Mouse (Mus musculus): Measurements from ENCODE around the gene Elf4. TPM values are rescaled to one million over a fixed set of nuclear protein-coding genes. Genes with fewer than 3 reads are reported as not detected.
A peak's percentile ranks its signal among the peaks of the same experiment; 100 is the strongest.

The Elf4 gene
- polyA plus RNA-seq, 1 experiment from 2014 or later = 10.3 TPM

DNA sequence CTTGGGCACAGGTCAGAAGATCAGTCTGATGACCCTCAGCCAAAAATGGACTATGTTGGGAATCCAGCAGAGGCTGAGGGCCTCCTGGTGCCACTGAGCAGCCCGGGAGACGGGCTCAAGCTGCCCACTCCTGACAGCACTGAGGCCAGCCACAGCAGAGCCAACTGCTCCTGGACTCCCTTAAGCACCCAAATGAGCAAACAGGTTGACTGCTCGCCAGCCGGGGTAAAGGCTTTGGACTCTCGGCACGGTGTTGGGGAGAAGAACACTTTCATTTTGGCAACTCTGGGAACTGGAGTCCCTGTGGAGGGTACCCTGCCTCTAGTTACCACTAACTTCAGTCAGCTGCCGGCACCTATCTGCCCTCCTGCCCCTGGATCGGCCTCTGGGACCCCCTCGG is 95.1 kb downstream of the Elf4 start:
- Histone ChIP-seq H3K4me1 (peaks cover 9% of the 10 kb centered on the region; the same call in 1 of the 2 replicates), H3K27ac (replicated peaks) (no peak overlapping the region), H3K4me3 (no peak overlapping the region), H3K27me3 (replicated peaks) (peaks cover 11% of the 10 kb centered on the region; the same call in 1 of the 2 replicates), H3K9ac (no peak overlapping the region), H3K36me3 (peaks cover 47% of the 10 kb centered on the region), H3K4me2 (no peak overlapping the region), H3K9me3 (no peaks in the 10 kb centered on the region)
- ATAC-seq (ENCODE audit: extremely low read depth, insufficient number of reproducible peaks, low FRiP score, low TSS enrichment) = no peak
- 82% methylated on average over 9 of the region's 9 CpGs for WGBS

DNA sequence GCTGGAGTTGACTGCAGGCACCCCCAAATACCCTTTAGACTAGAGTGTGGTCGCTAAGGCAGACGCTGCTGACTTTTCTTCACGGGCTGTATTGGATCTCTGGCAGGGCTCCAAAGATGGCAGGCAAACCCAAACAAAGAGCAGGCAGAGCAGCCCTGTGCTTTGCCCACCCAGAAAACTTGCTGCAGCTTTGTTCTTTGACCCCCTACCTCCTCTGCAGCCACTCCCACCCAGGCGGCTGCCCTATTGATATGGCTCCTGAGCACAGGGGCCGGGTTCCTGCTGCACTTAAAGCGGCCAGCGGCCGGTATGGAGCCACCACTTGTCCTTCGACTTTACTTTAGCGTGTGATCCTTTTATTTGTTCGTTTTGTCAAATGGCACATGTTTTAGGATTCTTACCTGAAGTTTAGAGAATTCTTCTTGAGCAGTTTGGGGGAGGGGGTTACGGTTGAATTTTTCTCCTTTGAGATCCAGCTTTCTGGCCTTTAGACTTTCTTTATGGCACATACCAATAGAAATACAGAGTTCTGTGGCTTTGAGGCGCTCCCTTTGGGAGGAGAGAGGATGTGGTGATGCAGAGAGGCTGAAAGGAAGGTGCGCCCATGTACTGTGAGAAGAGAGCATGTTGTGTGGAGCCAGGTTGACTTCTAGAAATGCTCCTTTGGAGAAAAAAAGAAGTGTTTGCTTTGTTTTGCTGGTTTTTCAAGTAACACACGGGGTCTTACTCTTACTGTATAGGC is 96.9 kb downstream of the Elf4 start:
- peaks cover 11% of the 10 kb centered on the region; the same call in 1 of the 2 replicates for H3K27me3 ChIP-seq (replicated peaks)
- H3K4me2 ChIP-seq = 0 out of 2 replicates have a peak overlapping the region, but pooled peaks have one; percentile 6
- H3K9me3 ChIP-seq = no peaks in the 10 kb centered on the region
- no peak overlapping the region for H3K4me3 ChIP-seq
- peaks cover 9% of the 10 kb centered on the region; the same call in 1 of the 2 replicates for H3K4me1 ChIP-seq
- no peak overlapping the region for H3K9ac ChIP-seq
- H3K27ac ChIP-seq (replicated peaks) = no peak overlapping the region
- ATAC-seq (ENCODE audit: extremely low read depth, insufficient number of reproducible peaks, low FRiP score, low TSS enrichment) = no peak
- 41% methylated on average over 15 of the region's 15 CpGs for WGBS
- H3K36me3 ChIP-seq = peaks cover 36% of the 10 kb centered on the region

Other genes starting within 250 kb of the Elf4 start
- 9.7 and 9.8 TPM in 2 replicates for gene Utp14a, start 206.3 kb downstream of the Elf4 start, polyA plus RNA-seq (2015; fragmentation: Nextera tagmentation; extraction: Ambion mirVana)
- gene Bcorl1, start 121.8 kb downstream of the Elf4 start, polyA plus RNA-seq (2015; fragmentation: Nextera tagmentation; extraction: Ambion mirVana) = 3.8 and 4.1 TPM in 2 replicates
- gene Aifm1, start 50.4 kb upstream of the Elf4 start, polyA plus RNA-seq (2015; fragmentation: Nextera tagmentation; extraction: Ambion mirVana) = 92.6 and 98.1 TPM in 2 replicates
- gene Rab33a, start 56.2 kb upstream of the Elf4 start, polyA plus RNA-seq (2015; fragmentation: Nextera tagmentation; extraction: Ambion mirVana) = 6.4 and 7.1 TPM in 2 replicates
- 5.0 TPM in 2 replicates for gene Zfp280c, start 131.4 kb upstream of the Elf4 start, polyA plus RNA-seq (2015; fragmentation: Nextera tagmentation; extraction: Ambion mirVana)
- gene Slc25a14, start 160.3 kb upstream of the Elf4 start, polyA plus RNA-seq (2015; fragmentation: Nextera tagmentation; extraction: Ambion mirVana) = 8.4 and 9.0 TPM in 2 replicates
- not detected in 2 replicates for gene Gpr119, start 211.3 kb upstream of the Elf4 start, polyA plus RNA-seq (2015; fragmentation: Nextera tagmentation; extraction: Ambion mirVana)
- gene Rbmx2, start 231.9 kb upstream of the Elf4 start, polyA plus RNA-seq (2015; fragmentation: Nextera tagmentation; extraction: Ambion mirVana) = 13.7 and 18.4 TPM in 2 replicates

All from heart, embryonic 13.5 days (tissue).